Mouse (Mus musculus) frontal cortex, postnatal 25 days (tissue): Measurements from ENCODE around the gene Asl.

Experiments used
- DNase-seq, 2 experiments: peaks; one replicate each; pipeline ENCODE4 v3.0.0; 2022; ENCODE audit warnings: low spot score in 2 of 2

Asl gene

GRCm38 (mm10) chr5:130029142-130029897 is at the start of gene Asl, which contains the start of gene Crcp:
Gene Asl (minus strand): TSS chr5:130029247.
Gene Crcp (plus strand): TSS chr5:130029290.
- DNase-seq, result peak; percentile 78 to 82

GRCm38 (mm10) chr5:130078834-130079156 is 49.7 kb upstream of the Asl start:
- no peak for DNase-seq

DNA sequence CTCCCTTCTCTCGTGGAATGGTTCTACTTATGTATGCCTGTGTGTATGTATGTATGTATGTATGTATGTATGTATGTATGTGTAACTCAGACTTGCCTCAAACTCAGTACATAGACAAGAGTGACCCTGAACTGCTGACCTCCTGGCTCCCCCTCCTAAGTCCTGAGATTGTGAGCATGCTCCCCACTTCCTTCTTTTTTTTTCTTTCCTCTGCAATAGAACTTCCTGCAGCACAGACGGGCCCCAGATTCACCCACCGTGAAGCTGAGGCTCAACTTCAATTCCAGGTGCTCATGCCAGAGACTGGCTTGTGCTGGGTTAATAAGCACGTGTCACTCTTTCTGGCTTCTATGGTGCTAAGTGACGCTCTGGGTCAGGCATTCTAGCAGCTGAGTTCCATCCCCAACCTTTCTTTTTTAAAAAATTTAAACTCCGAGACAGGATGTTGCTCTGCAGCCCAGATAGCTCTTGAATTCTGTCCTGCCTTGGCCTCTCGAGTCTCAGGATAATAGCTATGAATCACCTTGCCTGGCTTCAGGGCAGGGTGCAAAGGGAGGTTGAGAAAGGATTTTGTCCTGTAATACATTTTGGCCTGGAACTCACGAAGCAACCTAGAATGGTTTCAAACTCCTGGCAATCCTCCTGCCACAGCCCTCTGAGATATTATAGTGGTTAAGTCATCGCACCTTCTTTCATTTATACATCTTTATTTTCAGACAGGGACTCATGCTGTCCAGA is 49.2 kb upstream of the Asl start:
- DNase-seq, result no peak

GRCm38 (mm10) chr5:130076396-130076795 is 47.3 kb upstream of the Asl start:
- no peak for DNase-seq

- DNase-seq, result no peak
Observed at GRCm38 (mm10) chr5:130074491-130074890, 45.4 kb upstream of the Asl start.

DNA sequence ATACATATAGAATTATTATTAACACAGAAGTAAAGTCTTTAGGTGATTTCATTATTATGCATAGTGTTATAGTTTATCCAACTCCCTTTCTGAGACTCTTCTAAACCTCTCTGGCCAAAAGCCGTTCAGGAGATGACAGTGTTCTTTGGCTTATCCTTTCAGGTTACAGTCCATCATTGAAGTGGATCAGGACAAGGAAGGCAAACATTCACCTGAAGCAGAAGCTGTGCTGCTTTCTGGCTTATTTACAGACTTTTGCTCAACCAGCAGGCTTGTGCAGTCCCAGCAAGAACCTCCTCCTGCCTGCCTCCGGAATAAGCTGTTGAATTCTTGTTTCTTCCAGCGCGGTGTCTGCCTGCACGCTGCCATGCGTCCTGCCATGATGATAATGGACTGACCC is 44.0 kb upstream of the Asl start, which contains the start of gene Tpst1:
Gene Tpst1, plus strand, starts transcription at position 301 of the 400 bp plus-strand sequence.
- DNase-seq, result no peak

DNA sequence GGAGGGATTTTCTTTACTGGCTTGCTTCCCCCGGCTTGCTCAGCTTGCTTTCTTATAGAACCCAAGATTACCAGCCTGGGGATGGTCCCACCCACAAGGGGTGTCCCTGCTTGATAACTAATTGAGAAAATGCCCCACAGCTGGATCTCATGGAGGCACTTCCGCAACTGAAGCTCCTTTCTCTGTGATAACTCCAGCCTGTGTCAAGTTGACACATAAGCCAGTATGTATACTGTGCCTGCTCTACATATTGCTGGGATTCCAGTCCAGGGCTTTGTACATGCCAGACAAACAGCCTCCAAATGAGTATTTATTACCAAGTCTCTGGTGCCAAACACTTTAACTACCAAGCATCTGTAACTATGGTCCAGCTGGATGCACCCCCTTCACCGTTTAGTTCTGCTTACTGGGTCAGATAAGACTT is 38.8 kb upstream of the Asl start:
- DNase-seq, result no peak

GRCm38 (mm10) chr5:130065579-130065978 is 36.5 kb upstream of the Asl start:
- DNase-seq, result no peak

DNA sequence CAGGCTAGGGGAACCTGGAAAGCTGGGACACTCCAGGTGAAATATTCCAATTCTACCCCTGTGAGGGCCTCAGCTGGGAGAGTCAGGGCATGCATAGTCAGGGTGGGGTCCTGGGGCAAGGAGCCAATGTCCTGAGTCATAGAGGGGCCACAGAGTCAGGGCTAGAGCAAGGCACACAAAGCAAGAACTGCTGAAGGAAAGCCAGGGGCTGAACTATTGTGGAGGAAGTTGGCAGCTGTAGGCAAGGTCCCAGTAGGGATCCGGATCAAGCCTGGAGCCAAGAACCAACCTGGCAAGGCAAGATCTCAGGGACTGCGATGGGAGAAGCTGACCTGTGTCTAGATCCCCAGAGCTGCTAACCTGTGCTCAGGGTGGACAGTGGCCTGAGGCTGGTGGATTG is 34.7 kb upstream of the Asl start:
- no peak for DNase-seq

DNA sequence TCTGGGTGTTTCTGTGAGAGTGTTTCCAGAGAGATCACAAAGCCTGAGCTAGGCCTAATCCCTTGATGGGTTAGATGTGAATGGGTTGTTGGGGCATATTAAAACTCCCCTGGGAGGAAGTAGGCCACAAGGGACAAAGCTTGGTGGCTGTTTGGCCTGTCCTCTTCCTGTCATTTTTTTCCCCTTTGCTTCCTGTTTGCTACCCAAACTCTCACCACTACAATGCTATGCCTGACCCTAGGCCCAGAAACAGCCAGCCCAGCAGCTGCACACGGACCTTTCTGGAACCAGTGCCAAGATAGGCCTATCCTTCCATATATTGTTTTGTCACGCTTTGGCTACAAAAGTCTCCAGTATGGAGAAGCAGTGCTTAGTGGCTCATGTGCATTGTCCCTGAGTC is 33.0 kb upstream of the Asl start:
- DNase-seq, result no peak

- no peak for DNase-seq
Observed at GRCm38 (mm10) chr5:130060329-130060665, 31.2 kb upstream of the Asl start.

GRCm38 (mm10) chr5:130059413-130060328 is 30.6 kb upstream of the Asl start:
- no peak for DNase-seq

DNA sequence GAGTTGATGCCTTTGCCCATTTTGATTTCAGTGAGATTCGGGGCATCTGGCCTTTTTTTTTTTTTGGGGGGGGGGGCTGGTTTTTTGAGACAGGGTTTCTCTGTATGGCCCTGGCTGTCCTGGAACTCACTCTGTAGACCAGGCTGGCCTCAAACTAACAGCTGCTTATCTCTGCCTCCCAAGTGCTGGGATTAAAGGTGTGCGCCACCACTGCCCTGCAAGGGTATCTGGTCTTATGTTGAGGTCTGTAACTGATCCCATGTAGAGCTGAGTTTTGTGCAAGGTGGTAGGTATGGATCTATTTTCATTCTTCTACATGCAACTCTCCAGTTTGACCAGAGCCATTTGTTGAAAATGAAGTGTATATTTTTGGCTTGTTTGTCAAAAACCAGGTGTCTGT is 27.3 kb upstream of the Asl start:
- no peak for DNase-seq

DNA sequence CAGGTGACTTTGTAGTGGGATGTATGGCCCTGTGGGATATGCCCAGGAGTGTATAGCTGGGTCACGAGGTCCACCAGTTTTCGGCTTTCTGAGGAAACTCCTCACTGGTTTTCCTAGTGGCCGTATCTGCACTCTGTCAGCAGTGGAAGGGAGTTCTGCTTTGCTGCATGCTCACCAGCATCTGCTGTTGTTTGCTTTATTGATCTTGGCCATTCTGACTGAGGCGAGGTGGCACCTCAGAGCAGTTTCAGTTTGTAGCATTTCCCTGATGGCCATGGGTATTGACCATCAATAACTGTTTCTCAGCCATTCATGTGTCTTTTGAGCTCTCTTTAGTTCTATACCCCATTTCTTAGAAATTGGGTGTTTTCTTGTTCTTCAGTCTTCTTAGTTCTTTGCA is 26.6 kb upstream of the Asl start:
- no peak for DNase-seq

- DNase-seq, result no peak
Observed at GRCm38 (mm10) chr5:130052955-130053354, 23.9 kb upstream of the Asl start.

GRCm38 (mm10) chr5:130052510-130052909 is 23.5 kb upstream of the Asl start:
- DNase-seq, result no peak

DNA sequence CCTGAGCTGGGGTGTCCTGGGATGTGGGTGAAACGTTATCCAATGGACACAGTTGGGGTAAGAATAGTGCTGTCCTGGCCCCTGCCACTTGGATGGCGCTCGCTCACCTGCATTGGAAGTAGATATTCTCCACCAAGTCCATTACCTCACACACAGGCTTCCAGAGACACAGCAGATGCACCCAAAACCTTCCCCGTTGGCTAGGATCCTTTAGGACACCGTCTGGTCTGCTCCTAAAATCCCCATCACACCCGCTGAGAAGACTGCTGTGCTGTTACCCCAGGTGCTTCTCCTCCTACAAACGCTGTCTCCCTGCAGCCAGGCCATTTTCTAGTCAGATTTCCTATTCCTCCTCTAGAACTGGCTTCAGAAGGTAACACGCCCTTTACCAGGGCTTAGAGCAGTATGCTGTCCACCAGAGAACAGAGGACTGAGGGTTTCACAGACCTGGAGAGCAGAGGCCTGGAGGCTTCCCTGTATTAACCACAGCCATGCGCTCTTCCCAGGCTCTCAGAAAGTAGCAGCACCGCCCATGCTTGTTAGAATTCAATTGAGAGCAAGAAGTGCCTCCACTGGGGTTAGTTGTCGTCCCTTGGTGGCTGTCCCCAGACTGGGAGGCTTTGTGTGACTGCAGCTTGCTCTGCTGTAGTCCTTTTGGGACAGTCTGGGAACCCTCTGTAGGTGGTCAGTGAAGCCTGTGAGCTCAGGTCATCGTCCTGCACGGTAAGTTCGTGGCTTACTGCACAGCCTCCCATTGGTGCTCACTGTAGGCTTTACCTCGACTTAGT is 22.2 kb upstream of the Asl start:
- no peak for DNase-seq

DNA sequence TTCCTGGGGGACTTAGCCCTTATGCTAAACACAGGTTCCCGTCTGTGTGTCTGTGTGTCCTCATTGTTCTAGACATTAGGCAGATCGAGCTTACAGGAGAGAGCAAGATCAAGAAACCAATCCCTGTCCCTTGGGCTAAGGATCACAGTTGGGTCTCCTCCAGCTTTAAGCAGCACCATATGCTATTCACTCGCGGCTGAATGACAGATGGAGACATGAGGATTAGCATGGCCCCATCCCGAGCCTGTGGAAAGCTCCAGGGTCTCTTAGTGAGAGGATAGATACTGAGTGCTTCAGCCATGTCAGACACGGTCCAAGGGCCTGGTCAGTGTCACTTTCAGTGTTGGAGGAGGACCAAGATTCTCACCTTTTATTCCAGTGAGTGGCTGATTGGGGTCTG is 21.4 kb upstream of the Asl start:
- no peak for DNase-seq

DNA sequence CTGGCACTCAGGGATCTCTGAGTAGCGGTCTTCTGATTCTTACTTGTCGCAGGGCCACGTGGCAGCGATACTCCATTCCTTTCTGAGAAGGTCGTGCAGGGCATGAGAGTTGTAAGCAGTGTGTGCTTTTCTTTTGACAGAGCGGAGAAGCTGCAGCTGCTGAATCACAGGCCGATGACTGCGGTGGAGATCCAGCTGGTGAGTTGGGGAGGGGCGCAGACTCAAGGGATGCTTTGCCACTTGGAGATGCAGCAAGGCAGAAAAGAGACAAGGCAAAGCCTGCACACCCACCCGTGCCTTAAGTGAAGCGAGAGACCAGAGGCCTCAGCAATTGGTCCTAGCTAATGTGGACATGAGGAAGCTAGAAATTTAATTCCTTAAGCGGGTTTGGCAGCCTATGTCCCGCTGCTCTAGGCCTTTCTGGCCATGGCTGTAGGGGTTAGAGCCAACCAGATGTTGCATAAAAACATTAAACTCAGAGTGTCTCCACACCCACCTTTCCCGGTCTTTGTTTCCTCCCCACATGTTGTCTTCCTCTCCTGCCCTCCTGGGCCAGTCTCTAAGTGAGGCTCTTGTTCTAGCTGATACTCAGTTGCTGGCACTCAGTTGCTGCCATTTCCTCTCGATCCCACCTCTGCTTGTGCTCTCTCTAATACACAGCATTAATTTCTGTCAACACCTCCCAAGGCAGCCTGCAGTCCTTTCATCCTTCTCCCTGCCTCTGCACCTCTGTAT is 19.9 kb upstream of the Asl start:
- no peak for DNase-seq

DNA sequence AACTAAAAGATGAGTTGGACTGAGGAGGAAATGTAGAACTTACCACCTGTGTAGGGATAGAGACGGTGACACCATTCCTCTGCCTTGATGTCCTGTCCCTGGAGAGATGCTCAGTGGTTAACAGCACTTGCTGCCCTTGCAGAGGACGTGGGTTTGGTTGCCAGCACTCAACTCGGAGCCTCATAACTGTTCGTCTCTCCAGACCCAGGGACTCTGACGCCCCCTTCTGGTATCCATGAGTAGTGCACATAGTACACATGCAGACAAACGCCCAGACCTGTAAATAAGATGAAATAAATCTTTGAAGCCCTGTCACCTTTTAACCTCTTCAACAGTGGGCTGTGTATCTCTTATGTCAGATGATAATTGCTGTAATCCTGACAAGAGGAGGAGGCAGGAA is 18.0 kb upstream of the Asl start:
- no peak for DNase-seq

- no peak for DNase-seq
Observed at GRCm38 (mm10) chr5:130046589-130046988, 17.5 kb upstream of the Asl start.
